Mouse (Mus musculus): ENCODE measurements at regions not wholly inside any gene's neighbourhood (a gene's known extent, or its start where the extent isn't known, plus 50 kb on each side); places are given as distances from the start of the nearest gene placed in this dataset.
"Not testable (repeated sequence)": the region's sequence is repeated elsewhere in the genome, so short reads cannot be mapped to it uniquely, and the experiment has no call there.

- intact Hi-C loops (cut with DNase I): no loop called here
- DNase-seq (ENCODE audit: low spot score in 2 of 2): no peak
Observed at GRCm38 (mm10) chr12:29337336-29337735, 190.8 kb upstream of the Myt1l start.

- DNase-seq (ENCODE audit: low spot score in 2 of 2): no peak
- intact Hi-C loops (cut with DNase I): no loop called here
Observed at GRCm38 (mm10) chr12:29341388-29341995, 186.7 kb upstream of the Myt1l start.

GRCm38 (mm10) chr12:29343147-29343852, 184.9 kb upstream of the Myt1l start:
- peak; percentile 29 to 61 for DNase-seq (ENCODE audit: low spot score in 2 of 2)
- intact Hi-C loops (cut with DNase I): no loop called here

GRCm38 (mm10) chr12:29348698-29349097, 179.5 kb upstream of the Myt1l start:
- intact Hi-C loops (cut with DNase I): no loop called here
- peak in 1 of 2 experiments; percentile 63 for DNase-seq (ENCODE audit: low spot score in 2 of 2)

DNA sequence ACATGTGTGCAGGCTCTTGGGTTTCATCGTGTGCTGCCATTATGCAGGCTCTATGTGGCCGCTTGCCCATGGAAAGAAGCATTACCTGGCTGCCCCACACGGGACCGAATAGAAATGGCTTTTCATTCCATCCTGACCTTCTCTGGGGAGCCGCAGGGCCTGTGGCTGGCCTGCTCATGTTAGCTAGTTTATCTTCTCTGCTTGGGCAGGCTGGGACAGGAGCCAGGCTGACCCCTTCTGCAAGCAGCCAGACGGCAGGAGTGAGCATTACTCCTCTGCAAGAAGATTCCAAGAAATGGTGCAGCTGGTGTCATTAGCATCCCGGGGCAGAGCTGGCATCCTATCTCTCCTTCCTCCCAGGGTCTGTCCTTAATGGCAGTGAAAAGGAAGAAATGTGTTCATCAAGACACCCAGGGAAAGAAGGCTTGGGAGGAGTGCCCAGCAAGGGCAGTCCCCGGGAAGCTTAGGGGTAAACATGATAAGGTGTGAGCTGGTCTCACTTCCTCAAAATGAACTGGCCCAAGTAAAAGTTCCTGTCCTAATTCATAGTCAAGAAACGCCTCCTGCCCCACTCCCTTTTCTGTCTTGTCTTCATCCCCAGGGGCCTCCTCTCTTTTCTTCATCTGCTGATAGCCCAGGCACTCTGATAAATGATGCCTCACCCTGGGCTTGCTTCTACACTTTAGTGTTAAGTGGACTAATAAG, 178.9 kb upstream of the Myt1l start:
- intact Hi-C loops (cut with DNase I): no loop called here
- no peak for DNase-seq (ENCODE audit: low spot score in 2 of 2)

DNA sequence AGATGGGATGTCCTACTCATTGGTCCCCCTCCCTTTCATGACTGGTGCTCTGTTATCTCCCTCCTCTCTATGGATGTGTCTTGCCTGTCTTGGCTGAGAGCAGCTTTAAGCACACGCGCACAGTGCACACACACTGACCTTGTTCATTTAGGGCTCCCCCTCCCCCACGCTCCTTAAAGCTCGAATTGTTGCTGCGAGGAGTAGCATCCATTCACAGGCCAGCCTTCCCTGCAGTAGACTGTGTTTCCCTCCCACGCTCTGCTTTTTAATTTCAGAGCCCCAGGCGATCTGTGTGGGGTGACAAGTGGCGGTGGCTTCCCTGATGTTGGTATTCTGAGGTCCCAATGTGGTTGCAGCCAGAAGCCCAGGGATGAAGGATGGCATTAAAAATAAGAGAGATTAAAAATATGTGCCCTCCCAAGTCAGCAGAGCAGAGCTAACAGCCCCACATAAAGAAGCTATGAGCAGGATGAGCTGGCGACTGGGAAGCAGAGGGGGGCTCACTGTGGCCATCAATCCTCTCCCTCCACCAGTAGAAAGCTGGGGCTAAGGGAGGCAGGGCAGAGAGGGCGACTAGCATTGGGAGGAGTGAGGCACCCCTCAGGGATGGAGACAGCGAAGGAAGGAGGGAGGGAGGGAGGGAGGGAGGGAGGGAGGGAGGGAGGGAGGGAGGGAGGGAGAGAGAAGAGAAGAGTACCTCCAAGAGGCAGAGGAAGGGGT, 174.2 kb upstream of the Myt1l start:
- peak; percentile 38 to 57 for DNase-seq (ENCODE audit: low spot score in 2 of 2)
- intact Hi-C loops (cut with DNase I): loop anchor here (5.0 kb wide), 1 partner anchor 173 kb away; the partner anchor contains the start of gene Myt1l

GRCm38 (mm10) chr12:29354816-29355215, 173.4 kb upstream of the Myt1l start:
- no peak for DNase-seq (ENCODE audit: low spot score in 2 of 2)
- intact Hi-C loops (cut with DNase I): loop anchor here (5.0 kb wide), 1 partner anchor 172 kb away; the partner anchor contains the start of gene Myt1l

- peak in 1 of 2 experiments; percentile 50 for DNase-seq (ENCODE audit: low spot score in 2 of 2)
- intact Hi-C loops (cut with DNase I): no loop called here
Observed at GRCm38 (mm10) chr12:29356681-29357397, 171.3 kb upstream of the Myt1l start.

DNA sequence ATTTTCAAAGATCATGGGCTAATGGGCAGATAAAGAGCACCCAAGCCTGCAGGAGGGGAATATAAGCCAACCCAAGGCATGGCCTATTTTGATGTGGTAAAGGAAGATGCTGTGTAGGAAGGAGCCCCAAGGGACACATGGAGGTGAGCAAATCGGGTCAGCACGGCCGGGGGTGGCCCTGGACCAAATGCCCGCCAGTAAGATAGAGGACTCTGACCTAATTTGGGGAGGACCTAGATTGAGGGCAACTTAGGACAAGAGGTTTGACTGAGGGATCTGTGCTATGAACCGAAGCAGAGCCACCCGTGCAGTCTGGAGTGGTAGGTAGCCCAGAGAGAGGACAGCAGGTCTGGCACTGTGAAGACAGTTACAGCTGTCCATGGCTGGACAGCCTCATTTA, 166.9 kb upstream of the Myt1l start:
- intact Hi-C loops (cut with DNase I): loop anchor here (10.0 kb wide), 1 partner anchor 514 kb away; no protein-coding TSS in a partner anchor
- no peak for DNase-seq (ENCODE audit: low spot score in 2 of 2)

- intact Hi-C loops (cut with DNase I): loop anchor here (1.0 to 10.0 kb wide), 3 partner anchors 160 to 507 kb away; no protein-coding TSS in a partner anchor
- DNase-seq (ENCODE audit: low spot score in 2 of 2): not testable (repeated sequence)
Observed at GRCm38 (mm10) chr12:29367741-29368106, 160.5 kb upstream of the Myt1l start.

- intact Hi-C loops (cut with DNase I): loop anchor here (1.0 to 10.0 kb wide), 3 partner anchors 159 to 507 kb away; no protein-coding TSS in a partner anchor
- DNase-seq (ENCODE audit: low spot score in 2 of 2): peak; percentile 70 to 72
Observed at GRCm38 (mm10) chr12:29368107-29368819, 159.9 kb upstream of the Myt1l start.

GRCm38 (mm10) chr12:29368820-29369175, 159.4 kb upstream of the Myt1l start:
- intact Hi-C loops (cut with DNase I): loop anchor here (1.0 to 10.0 kb wide), 3 partner anchors 159 to 506 kb away; no protein-coding TSS in a partner anchor
- DNase-seq (ENCODE audit: low spot score in 2 of 2): no peak

GRCm38 (mm10) chr12:29391756-29392155, 136.4 kb upstream of the Myt1l start:
- peak; percentile 23 to 82 for DNase-seq (ENCODE audit: low spot score in 2 of 2)
- intact Hi-C loops (cut with DNase I): no loop called here

DNA sequence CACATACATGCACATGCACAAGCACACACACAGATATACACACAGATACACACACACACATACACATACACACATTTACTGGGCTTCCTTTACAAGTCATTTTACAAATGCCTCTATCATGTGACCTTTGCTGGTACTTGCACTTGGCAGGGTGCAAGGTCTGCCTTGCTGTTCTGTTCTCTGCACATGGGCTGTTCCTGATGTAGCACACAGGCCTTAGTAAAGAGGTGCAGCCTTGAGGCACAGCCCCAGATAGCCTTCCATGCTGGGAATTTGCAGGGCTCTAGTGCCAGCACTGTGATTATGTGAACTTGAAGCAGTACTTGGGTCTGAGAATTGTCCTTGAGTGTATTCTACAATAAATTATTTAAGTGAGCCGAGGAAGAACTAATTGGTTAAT, 133.9 kb upstream of the Myt1l start:
- intact Hi-C loops (cut with DNase I): no loop called here
- no peak for DNase-seq (ENCODE audit: low spot score in 2 of 2)

DNA sequence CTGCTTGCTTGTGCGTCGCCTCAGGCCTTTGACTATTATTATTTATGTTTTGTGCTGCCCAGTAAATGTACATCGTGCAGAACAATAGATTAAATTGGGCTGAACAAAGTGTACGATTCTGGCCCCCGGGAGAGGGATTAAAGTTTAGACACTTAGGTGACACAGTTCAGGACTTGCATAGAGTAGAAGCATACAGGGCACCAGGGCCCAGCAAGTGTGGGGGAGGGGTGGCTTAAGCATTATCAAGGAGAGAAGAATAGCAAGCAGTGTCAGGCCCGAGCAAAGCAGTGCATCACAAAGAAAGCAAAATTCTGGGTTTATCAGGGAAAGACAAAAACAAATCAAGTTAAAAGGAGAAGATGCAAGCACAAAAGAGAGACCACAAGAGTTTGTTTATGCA, 133.3 kb upstream of the Myt1l start:
- DNase-seq (ENCODE audit: low spot score in 2 of 2): no peak
- intact Hi-C loops (cut with DNase I): no loop called here

GRCm38 (mm10) chr12:29395401-29395982, 132.7 kb upstream of the Myt1l start:
- DNase-seq (ENCODE audit: low spot score in 2 of 2): peak in 1 of 2 experiments; percentile 16

DNA sequence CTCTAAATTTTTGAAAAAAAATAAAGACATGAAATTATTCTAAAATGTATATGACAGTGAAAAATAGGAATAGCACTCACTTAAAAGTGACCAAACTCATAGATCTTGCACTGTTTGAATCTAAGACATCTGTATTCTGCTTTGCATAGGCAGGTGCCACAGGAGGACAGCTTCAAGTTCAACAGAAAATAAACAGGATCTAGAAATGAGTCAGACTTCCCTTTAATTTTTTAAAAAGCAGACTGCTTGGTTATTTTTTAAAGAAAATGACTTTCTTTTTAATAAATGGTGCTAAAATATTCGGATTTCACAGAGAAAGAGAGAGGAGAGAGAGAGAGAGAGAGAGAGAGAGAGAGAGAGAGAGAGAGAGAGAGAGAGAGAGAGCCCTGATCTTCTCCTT, 123.8 kb upstream of the Myt1l start:
- no peak for DNase-seq (ENCODE audit: low spot score in 2 of 2)
- intact Hi-C loops (cut with DNase I): no loop called here

More at GRCm38 (mm10) chr12:29395401-29395982, 132.7 kb upstream of the Myt1l start:
- intact Hi-C loops (cut with DNase I): no loop called here

DNA sequence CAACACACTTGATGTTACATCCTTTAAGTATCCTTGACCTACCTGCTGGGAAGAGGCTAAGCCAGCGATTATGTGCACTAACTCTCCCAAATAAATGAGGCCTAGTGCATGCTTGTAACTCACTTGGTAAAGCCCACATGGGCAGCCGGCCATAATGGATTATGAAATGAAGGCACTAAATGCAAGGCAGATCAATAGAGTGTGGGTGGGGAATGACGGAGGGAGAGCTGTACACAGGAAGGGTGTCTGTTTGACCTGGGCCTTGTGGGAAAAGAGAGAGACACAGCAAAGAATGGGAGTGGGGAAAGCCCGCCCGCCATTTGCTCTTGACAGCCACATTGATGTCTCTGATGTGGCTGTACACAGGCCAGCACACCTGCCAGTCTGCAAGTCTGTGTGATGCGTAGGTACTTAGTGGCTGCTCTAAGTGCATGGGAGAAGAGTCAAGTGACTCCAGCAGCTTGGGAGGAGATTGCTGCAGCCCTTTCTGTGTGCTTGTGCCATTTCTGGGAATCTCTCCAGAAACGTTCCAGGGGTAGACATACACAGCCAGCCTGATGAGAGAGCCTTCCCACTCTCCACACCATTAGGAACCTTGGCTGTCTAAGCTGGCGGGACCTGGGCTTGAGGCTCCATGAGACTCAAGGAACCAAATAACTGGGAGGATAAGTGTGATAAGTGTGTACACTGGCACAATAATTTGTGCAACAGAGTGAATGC, 118.7 kb upstream of the Myt1l start:
- intact Hi-C loops (cut with DNase I): no loop called here
- no peak for DNase-seq (ENCODE audit: low spot score in 2 of 2)
